Mouse (Mus musculus) C2C12 (cell line): ENCODE results near the gene Slc2a10.

ENCODE experiments used
- CTCF ChIP-seq: IDR thresholded peaks from one replicate; pipeline ENCODE4 v1.5.1; 2011; ENCODE audit not compliant: control insufficient read depth, insufficient read depth, insufficient read length
- MYOD1 ChIP-seq: IDR thresholded peaks from one replicate; pipeline ENCODE4 v1.6.1; 2011; ENCODE audit warnings: low read depth; ENCODE audit not compliant: control insufficient read depth, insufficient read length

- peak; percentile 79 for TF ChIP-seq CTCF
- TF ChIP-seq MYOD1 = no peak
Observed at GRCm38 (mm10) chr2:165529106-165529505, 25.5 kb downstream of the Slc2a10 start.
